13 mouse cellular contexts compared by ENCODE assay signal in the genomic region with DNA sequence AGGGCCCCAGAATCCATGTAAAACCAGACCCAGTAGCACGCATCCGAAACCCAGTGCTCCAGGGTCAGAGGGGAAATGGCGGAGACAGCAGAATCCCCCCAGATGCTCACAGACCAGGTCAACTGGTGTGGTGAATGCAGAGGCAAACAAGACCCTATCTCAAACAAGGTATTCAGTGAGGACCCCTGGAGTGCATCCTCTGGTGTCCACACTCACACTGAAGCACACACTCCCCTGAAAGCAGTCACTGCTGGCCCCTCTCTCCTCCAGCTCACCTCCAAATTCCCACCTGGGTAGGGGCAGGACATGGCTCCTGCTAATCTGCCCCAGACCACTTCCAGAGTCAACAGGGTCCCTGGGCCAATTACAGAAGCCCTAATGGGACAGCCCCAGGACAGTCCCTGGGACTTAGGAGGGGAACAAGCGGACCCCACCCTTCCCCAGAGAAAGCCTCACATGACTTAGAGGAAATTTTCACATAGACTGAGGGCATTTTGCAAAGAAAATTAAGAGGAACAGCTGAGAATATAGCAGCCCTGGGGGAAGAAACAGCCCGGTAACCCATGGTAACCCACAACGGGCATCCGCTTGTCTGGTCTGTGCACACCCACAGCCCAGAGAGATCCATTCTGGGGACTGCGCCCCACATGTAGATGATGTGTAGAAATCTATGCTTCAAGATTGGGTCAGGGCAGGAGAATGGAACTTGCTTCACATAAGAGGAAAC. TPM values are rescaled to one million over a fixed set of nuclear protein-coding genes. Genes with fewer than 3 reads are reported as not detected.
A peak's percentile ranks its signal among the peaks of the same experiment; 100 is the strongest.
DNase-seq lines count a peak whose midpoint lies in the region; ATAC-seq lines count a peak whose summit lies in the region.
"Had no signal": no experiment of that assay in that cellular context is flagged by ENCODE, and none has a peak within 500 bp of the region (broad histone marks: within the 10 kb centered on the region; RNA-seq: fewer than 3 reads in every experiment).

No protein-coding gene starts in this region.

- H3K4me1 ChIP-seq in heart, embryonic 10.5 days = peaks cover 78% of the 10 kb centered on the region
- H3K4me1 ChIP-seq in brown adipose tissue, adult 24 weeks (ENCODE audit: control insufficient read depth, insufficient read depth, insufficient read length, low read length) = peaks cover 70% of the 10 kb centered on the region
- H3K4me1 ChIP-seq in liver, embryonic 15.5 days (replicated peaks) = peaks cover 33% of the 10 kb centered on the region
- H3K4me1 ChIP-seq in kidney, embryonic 15.5 days = peaks cover 50% of the 10 kb centered on the region

- H3K4me2 ChIP-seq in liver, embryonic 15.5 days = no peak overlapping the region
- no peak overlapping the region for H3K4me2 ChIP-seq in kidney, embryonic 15.5 days
- H3K4me2 ChIP-seq: limb, embryonic 15.5 days; neural tube, embryonic 12.5 days had no signal

- H3K27me3 ChIP-seq in heart, embryonic 10.5 days (ENCODE audit: insufficient read depth, poor library complexity, severe bottlenecking) = peaks cover 7% of the 10 kb centered on the region; the same call in 1 of the 2 replicates
- no peaks in the 10 kb centered on the region; the same call in 1 of the 2 replicates for H3K27me3 ChIP-seq in liver, embryonic 15.5 days
- no peaks in the 10 kb centered on the region for H3K27me3 ChIP-seq in kidney, embryonic 15.5 days
- H3K27me3 ChIP-seq: limb, embryonic 15.5 days; neural tube, embryonic 12.5 days had no signal

- H3K9ac ChIP-seq in liver, embryonic 15.5 days = no peak overlapping the region
- H3K9ac ChIP-seq in kidney, embryonic 15.5 days = no peak overlapping the region
- H3K9ac ChIP-seq: forebrain, postnatal 0 days; limb, embryonic 15.5 days; neural tube, embryonic 12.5 days had no signal

- H3K36me3 ChIP-seq in heart, embryonic 10.5 days = 0 out of 2 replicates have a peak, but pooled peaks cover 3% of the 10 kb centered on the region
- peaks cover 10% of the 10 kb centered on the region; the same call in 1 of the 2 replicates for H3K36me3 ChIP-seq in liver, embryonic 15.5 days (replicated peaks)
- H3K36me3 ChIP-seq in kidney, embryonic 15.5 days = no peaks in the 10 kb centered on the region
- H3K36me3 ChIP-seq: limb, embryonic 15.5 days; neural tube, embryonic 12.5 days had no signal

- H3K9me3 ChIP-seq in heart, embryonic 10.5 days = no peaks in the 10 kb centered on the region
- no peaks in the 10 kb centered on the region for H3K9me3 ChIP-seq in liver, embryonic 15.5 days (replicated peaks)
- H3K9me3 ChIP-seq in kidney, embryonic 15.5 days (replicated peaks) = no peaks in the 10 kb centered on the region
- H3K9me3 ChIP-seq: limb, embryonic 15.5 days; neural tube, embryonic 12.5 days had no signal

- no peak overlapping the region for H3K4me3 ChIP-seq in heart, embryonic 10.5 days
- H3K4me3 ChIP-seq in brown adipose tissue, adult 24 weeks (ENCODE audit: insufficient read depth, low read depth, low read length) = no peak overlapping the region
- H3K4me3 ChIP-seq in liver, embryonic 15.5 days (replicated peaks) = no peak overlapping the region
- no peak overlapping the region for H3K4me3 ChIP-seq in kidney, embryonic 15.5 days (replicated peaks)
- H3K4me3 ChIP-seq: limb, embryonic 15.5 days; neural tube, embryonic 12.5 days had no signal

- no peak overlapping the region for H3K27ac ChIP-seq in heart, embryonic 10.5 days
- peak overlapping the region; percentile 22; the same call in 1 of the 2 replicates for H3K27ac ChIP-seq in brown adipose tissue, adult 24 weeks (replicated peaks; ENCODE audit: low read depth, low read length)
- H3K27ac ChIP-seq in liver, embryonic 15.5 days (replicated peaks) = 0 out of 2 replicates have a peak overlapping the region, but pooled peaks have one; percentile 41
- H3K27ac ChIP-seq in kidney, embryonic 15.5 days = no peak overlapping the region
- H3K27ac ChIP-seq: neural tube, embryonic 12.5 days had no signal

- ATAC-seq in CD4-positive, CD25-positive, alpha-beta regulatory T cell, adult 4 months = peak; percentile 58
- no peak for ATAC-seq in liver, embryonic 15.5 days (ENCODE audit: insufficient read depth)
- no peak for ATAC-seq in kidney, embryonic 15.5 days (replicated peaks; ENCODE audit: low FRiP score)
- ATAC-seq: forebrain, postnatal 0 days had no signal

- 93% methylated on average over 8 of the region's 8 CpGs for WGBS in heart, embryonic 10.5 days
- WGBS in liver, embryonic 15.5 days (ENCODE audit: insufficient replicate concordance) = 78% methylated on average over 8 of the region's 8 CpGs
- WGBS in kidney, embryonic 15.5 days = 95% methylated on average over 8 of the region's 8 CpGs

- DNase-seq in heart, postnatal 4 days = peak; percentile 5
- no peak for DNase-seq in heart, embryonic 10.5 days (ENCODE audit: low spot score)
- DNase-seq in gastrocnemius, postnatal 10 days = no peak
- no peak for DNase-seq in thymus, postnatal 14 days
- DNase-seq: forebrain, postnatal 0 days; heart, postnatal 14 days; right cerebral cortex, postnatal 14 days had no signal

RNA-seq across cellular contexts. Expression of a gene that starts 46.3 kb away (rescaled TPM):
- 10 to 100 TPM; 78.7 to 80.1 TPM for total RNA-seq in heart, postnatal 4 days (2021)
- polyA plus RNA-seq in heart, embryonic 10.5 days (2016; fragmentation: Nextera tagmentation; extraction: Ambion mirVana) = 26.5 and 30.1 TPM in 2 replicates
- polyA plus RNA-seq in CD4-positive, CD25-positive, alpha-beta regulatory T cell, adult 4 months (2017; shearing (Covaris generic)) = 10 to 100 TPM; 15.4 to 16.8 TPM
- 65.9 and 67.5 TPM in 2 replicates for polyA plus RNA-seq in brown adipose tissue, adult 24 weeks (2012; ENCODE audit: insufficient read depth, insufficient read length, missing spikeins)
- 16.9 and 21.5 TPM in 2 replicates for polyA plus RNA-seq in liver, embryonic 15.5 days (2015; fragmentation: Nextera tagmentation; extraction: Ambion mirVana)
- polyA plus RNA-seq in kidney, embryonic 15.5 days (2015; fragmentation: Nextera tagmentation; extraction: Ambion mirVana) = 30.2 and 33.1 TPM in 2 replicates
- total RNA-seq in gastrocnemius, postnatal 10 days (2021) = 10 to 100 TPM; 76.2 to 81.0 TPM

RNA-seq across cellular contexts. Expression of a gene that starts 53.1 kb away (rescaled TPM):
- total RNA-seq in heart, postnatal 4 days (2021) = 10 to 100 TPM; 36.1 to 36.7 TPM
- 37.1 and 40.8 TPM in 2 replicates for polyA plus RNA-seq in heart, embryonic 10.5 days (2016; fragmentation: Nextera tagmentation; extraction: Ambion mirVana)
- 10 to 100 TPM; 16.0 to 18.3 TPM for polyA plus RNA-seq in CD4-positive, CD25-positive, alpha-beta regulatory T cell, adult 4 months (2017; shearing (Covaris generic))
- 14.9 and 16.9 TPM in 2 replicates for polyA plus RNA-seq in brown adipose tissue, adult 24 weeks (2012; ENCODE audit: insufficient read depth, insufficient read length, missing spikeins)
- polyA plus RNA-seq in liver, embryonic 15.5 days (2015; fragmentation: Nextera tagmentation; extraction: Ambion mirVana) = 16.4 and 16.8 TPM in 2 replicates
- 43.6 and 44.4 TPM in 2 replicates for polyA plus RNA-seq in kidney, embryonic 15.5 days (2015; fragmentation: Nextera tagmentation; extraction: Ambion mirVana)
- 10 to 100 TPM; 28.0 to 31.1 TPM for total RNA-seq in gastrocnemius, postnatal 10 days (2021)

Comparison
In these comparisons a context has a peak if more than half of its experiments do, and no peak if none do; other contexts are left out.
1. H3K27ac ChIP-seq: peak in brown adipose tissue, adult 24 weeks (single experiment) and liver, embryonic 15.5 days (single experiment); none in heart, embryonic 10.5 days (single experiment) and kidney, embryonic 15.5 days (single experiment).